Mouse (Mus musculus): ENCODE data around the gene Nck2. TPM values are rescaled to one million over a fixed set of nuclear protein-coding genes. Genes with fewer than 3 reads are reported as not detected.
A peak's percentile ranks its signal among the peaks of the same experiment; 100 is the strongest.

Gene Nck2
- total RNA-seq, 1 experiment from 2014 or later, result 23.3 TPM

DNA sequence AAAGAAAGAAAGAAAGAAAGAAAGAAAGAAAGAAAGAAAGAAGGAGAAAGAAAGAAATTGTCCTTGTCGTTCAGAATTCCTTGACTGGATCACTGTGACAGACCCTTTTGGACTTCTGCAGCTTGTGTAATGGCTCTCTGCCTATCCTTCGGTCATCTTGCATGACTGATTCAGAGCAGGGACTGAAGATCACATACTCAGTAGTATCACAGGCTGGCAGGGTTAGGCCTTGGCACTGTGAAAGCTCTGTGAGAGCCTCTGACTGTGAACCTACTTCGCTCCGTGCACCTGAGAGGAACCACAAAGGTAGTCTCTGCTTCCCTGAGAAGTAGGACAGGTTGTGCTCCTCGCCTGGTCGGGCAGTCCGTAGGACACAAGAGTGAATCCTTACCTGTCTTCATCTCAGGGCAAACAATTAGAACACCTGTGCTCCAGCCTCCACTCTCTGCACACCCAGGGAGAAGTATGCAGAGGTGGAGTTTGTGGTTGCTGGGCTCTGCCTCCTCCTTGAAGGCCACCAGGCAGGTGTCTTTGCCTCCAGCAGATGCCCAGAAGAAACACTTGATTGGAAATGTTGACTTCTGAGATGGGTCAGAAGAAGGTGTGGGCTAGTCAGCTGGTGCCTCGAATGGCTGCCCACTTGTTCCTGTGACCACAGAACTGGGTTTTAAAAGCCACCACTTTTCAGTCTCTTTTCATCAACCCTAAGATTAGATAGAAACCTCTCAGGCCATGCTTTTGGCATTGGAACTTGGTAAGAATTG, 47.3 kb downstream of the Nck2 start:
- no peak for ATAC-seq (replicated peaks; ENCODE audit: insufficient number of reproducible peaks, low FRiP score, low TSS enrichment, poor library complexity, severe bottlenecking)

DNA sequence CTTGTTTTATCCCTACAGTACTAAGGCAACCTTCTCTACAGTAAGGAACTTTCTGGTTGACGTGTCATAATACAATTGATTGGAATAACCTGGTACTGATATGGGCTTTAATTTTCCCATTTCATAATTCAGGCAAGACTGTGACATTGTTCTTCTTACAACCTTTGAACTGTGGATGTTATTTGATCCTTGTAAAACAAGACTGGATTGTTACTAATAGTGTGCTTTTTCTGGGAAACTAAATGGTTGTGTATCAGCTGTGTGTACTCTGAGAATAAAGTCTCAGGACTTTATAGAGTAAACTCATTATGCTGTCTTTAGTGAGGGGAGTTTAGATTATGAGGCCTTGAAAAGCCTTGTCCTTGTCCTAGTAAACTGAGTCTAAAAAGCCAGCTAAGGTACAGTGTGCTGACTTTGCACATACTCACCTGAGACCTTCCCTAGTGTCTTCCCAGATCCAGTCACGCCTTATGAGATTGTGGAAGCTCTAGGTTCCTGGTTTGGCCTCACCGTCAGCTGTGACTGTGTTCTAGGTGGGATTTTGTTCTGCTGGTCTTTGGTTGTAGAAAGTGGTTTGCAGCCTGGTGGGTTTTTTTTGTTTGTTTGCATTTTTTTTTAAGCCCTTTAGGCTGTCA, 48.5 kb downstream of the Nck2 start:
- no peak for ATAC-seq (replicated peaks; ENCODE audit: insufficient number of reproducible peaks, low FRiP score, low TSS enrichment, poor library complexity, severe bottlenecking)

DNA sequence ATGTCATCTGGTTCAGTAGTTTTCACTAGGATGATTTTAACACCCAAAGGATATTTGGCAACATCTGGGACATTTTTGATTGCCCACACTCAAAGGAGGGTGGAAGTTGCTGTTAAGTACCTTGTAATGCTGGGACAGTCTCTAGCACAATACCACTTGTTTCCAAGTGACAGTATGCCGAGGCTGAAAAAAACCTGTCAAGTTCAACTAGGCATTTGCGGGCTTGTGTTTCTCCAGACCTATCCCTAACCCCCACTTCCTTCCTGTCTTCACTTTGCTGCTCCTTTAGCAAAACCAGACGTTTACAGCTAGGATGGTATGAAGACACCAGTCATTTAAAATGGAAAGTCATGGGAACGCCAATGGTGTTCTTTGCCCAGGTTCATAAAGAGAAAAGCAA, 51.7 kb downstream of the Nck2 start:
- ATAC-seq (replicated peaks; ENCODE audit: insufficient number of reproducible peaks, low FRiP score, low TSS enrichment, poor library complexity, severe bottlenecking), result no peak

DNA sequence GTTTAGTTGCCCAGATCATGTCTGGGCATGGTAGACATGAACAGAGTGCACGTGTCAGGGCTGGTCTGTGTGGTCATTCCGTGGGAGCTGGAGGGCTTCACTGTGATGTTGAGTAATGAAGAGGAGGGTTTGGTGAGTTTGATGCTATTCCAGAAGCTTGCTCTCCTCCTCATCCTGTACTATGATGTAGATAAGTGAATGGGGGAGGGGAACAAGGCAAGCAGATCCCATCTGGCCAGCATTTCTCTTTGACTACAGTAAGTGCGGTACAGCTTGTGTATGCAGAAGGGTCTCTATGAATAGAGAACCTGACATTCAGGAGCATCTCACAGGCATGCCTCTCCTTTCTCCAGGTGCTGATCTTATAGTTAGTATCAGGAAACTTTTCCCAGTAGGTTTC, 52.6 kb downstream of the Nck2 start:
- ATAC-seq (replicated peaks; ENCODE audit: insufficient number of reproducible peaks, low FRiP score, low TSS enrichment, poor library complexity, severe bottlenecking), result no peak

DNA sequence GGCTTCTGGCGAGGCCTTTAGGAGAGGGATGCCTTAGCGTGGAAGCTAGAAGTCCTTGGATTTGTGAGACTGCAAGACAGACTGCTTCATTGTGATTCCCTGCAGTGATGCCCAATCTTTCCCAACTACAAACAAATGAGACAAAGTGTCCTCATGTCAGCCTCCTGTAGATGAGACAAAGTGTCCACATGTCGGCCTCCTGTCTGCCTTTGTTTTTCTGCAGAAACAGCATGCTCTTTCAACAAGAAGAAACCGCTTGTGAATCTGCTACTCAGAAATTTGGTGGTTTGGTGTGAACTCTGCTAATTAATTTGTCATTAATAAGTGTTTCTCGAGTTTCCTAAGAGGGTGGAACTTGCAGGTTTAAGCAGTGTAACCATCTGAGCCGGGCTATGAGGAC, 53.6 kb downstream of the Nck2 start:
- no peak for ATAC-seq (replicated peaks; ENCODE audit: insufficient number of reproducible peaks, low FRiP score, low TSS enrichment, poor library complexity, severe bottlenecking)

DNA sequence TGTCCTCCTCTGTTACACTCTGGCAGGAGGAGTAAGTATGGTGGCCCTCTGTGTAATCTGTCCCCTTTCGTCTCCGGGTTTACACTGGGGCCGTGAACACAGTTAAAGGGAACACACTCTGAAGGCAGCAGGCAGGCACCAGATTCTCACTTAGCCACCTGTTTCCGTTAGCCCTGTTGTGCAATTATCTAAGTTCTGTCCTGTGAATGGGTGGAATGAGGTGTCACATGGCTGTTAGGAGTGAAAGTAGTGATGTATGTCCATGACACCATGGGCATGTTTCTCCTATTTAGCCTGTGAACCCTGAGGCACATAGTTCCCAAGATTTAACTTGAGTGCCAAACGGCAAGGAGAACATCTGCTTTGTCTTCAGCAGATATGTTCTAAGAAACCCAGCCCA, 55.7 kb downstream of the Nck2 start:
- ATAC-seq (replicated peaks; ENCODE audit: insufficient number of reproducible peaks, low FRiP score, low TSS enrichment, poor library complexity, severe bottlenecking), result 0 out of 2 replicates have a peak, but pooled peaks have one; percentile 50

DNA sequence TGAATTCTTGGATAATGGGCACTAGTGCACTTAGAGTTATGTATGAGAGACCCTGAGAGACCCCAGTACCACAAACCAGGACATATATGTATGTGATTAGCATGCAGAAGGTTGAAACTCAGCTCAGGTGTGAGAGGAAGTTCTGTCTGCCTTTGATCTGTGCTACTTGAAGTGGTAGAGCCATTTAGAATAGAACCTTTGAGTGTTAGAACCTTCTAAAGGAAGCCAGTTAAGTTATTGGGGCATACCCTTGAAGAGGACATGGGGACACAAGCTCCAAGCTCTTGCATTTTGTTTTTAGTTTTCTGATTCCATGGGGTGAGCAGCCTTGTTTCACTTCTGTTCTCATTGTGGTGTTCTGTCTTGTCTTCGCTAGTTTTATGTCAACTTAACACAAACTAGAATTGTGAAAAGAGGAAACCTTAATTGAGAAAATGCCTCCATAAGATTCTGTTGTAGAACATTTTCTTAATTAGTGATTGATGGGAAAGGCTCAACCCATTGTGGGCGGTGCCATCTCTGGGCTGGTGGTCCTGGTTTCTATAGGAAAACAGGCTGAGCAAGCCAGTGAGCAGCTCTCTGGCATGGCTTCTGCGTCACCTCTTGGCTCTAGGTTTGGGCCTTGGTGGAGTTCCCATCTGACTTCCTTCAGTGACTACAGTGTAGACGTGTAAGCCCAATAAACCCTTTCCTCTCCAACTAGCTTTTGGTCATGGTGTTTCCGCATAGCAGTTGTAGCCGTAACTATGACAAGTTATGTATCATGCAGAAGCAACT, 57.0 kb downstream of the Nck2 start:
- no peak for ATAC-seq (replicated peaks; ENCODE audit: insufficient number of reproducible peaks, low FRiP score, low TSS enrichment, poor library complexity, severe bottlenecking)

DNA sequence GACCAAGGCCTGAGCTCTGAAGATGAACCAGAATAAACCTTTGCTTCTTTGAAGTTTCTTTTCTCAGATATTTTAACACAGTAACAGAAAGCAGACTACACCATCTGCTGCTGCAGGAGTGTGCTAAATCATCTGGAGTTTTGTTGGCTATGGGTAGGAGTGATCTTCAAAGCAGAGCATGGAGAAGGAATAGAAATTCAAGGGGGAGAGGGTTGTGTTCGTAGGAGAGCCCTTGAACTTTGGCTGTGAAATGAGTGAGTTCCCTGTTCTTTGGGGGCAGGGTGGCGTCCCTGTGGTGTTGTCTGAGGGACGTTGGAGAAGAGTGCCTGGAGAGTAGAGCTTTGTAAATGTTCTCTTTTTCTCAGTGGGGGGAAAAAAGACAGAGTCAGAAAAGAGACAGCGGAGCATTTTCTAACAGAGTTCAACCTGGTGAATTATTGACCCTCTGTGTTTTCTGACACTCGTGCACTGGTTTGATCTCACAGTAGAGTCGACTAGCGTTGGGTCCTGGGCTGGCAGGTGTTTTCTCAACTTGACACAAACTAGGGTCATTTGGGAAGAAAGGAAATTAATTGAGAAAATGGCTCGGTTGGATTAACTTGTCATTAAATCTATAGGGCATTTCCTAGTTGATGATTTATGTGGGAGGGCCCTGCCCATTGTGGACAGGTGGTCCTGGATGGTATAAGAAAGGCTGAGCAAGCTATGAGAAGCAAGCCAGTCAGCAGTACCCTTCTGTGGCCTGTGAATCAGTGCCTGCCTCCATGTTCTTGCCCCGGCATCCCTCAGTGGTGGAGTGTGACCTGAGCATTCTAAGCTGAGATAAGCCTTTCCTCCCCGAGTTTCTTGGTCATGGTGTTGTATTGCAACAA, 57.8 kb downstream of the Nck2 start:
- no peak for ATAC-seq (replicated peaks; ENCODE audit: insufficient number of reproducible peaks, low FRiP score, low TSS enrichment, poor library complexity, severe bottlenecking)

DNA sequence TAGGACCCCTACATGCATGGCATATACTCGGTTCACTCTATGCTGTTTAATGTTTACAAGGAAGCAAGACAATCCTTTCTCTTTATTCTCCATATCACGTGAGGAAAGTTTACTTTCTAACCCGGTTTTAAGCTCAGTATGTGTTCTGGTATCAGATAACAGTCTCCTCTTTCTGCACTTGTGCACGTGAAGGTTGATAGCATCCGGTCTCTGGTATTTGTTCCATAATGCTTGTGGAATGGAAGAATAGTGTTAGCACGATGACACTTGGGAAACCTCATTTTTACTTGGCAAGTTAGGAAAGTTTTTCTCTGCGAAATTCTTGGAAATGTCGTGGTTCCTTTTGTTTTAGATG, 58.4 kb downstream of the Nck2 start:
- no peak for ATAC-seq (replicated peaks; ENCODE audit: insufficient number of reproducible peaks, low FRiP score, low TSS enrichment, poor library complexity, severe bottlenecking)

DNA sequence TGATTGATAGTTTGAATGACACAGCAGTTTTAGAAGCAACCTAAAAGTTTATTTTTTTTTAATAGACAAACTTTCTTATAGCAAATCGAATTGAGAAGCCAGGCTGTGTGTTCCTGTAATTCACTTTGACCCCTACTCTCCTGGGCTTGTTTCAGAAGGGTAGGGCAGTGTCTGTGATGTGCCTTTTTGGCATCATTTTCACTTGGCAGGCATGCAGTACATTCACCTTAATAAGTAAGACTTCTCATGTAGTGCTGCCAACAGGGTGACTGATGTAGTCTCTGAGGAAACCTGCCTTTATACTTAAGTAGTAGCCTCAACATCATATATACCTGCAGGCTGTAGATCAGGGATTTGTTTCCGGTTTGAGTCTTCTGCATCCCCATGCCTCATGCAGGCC, 58.9 kb downstream of the Nck2 start:
- ATAC-seq (replicated peaks; ENCODE audit: insufficient number of reproducible peaks, low FRiP score, low TSS enrichment, poor library complexity, severe bottlenecking), result no peak

DNA sequence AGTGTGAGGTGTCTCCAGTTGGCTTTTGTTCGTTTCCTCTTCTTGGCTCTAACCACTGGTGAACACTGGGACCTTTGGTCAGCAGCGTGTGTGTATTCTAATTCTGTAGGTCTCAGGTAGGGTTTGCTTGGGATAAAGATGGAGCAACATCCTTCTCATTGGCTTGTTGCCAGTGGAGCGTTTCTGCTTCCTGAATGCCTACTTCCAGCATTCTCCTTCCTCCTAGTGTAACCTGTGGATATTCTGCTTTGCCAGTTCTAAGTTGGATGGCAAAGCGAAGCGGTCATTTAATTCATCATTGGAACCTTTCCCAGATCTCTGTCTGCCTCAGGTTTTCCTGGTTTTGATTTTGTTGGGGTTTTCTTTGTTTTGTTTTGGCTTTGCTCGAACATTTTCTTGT, 59.3 kb downstream of the Nck2 start:
- ATAC-seq (replicated peaks; ENCODE audit: insufficient number of reproducible peaks, low FRiP score, low TSS enrichment, poor library complexity, severe bottlenecking), result no peak

DNA sequence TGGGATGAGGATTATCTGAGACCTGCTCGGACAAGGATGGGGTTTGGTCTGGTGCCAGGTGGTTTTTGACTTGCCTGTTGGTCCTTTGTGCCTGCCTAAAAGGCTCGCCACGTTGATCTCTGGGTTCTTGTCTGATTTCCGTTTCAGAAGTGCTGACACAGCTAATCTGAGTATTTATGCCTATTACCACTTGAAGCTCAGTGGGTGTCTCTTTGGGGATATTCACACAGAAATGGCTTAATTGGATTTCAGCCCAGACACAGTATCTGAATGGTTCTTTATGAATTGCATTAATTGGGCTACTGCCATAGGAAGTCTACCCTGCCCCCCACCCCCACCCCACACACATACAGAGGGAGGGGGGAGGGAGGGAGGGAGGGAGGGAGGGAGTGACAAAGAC, 59.9 kb downstream of the Nck2 start:
- no peak for ATAC-seq (replicated peaks; ENCODE audit: insufficient number of reproducible peaks, low FRiP score, low TSS enrichment, poor library complexity, severe bottlenecking)

DNA sequence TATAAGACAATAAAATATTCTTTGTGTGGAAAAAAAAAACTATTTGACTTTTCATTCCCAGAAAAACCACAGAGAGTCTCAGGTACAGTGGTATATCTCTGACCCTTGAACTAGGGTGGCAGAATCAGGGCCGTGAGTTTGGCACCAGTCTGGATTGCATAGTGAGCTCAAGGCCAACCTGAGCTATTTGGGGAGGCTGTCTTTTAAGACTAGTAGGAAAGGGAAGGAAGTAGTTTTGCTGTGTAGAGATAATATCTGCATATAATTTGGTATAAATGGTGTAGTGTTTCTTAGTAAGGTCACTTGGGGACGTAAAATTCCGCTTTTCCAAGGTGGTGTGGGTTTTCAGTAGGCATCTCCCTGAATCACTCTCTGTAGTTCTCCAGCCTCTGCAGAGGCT, 62.3 kb downstream of the Nck2 start:
- no peak for ATAC-seq (replicated peaks; ENCODE audit: insufficient number of reproducible peaks, low FRiP score, low TSS enrichment, poor library complexity, severe bottlenecking)

DNA sequence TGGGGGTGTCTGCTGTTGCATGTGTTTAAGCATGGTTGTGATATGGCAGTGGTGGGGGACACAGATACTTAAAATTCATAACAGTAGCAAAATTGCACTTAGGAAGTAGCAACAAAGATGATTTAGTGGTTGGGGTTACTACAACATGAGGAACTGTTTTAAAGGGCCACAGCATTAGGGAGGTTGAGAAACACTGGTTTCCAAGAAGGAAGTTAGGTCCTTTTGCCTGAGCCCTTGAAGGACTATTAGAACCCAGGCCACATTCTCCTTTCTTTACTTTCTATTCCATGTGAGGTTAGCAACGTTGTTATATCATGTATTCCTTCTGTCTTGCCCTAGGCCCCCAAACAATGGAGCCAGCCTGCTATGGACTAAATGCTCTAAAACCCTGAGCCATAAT, 63.4 kb downstream of the Nck2 start:
- ATAC-seq (replicated peaks; ENCODE audit: insufficient number of reproducible peaks, low FRiP score, low TSS enrichment, poor library complexity, severe bottlenecking), result no peak

DNA sequence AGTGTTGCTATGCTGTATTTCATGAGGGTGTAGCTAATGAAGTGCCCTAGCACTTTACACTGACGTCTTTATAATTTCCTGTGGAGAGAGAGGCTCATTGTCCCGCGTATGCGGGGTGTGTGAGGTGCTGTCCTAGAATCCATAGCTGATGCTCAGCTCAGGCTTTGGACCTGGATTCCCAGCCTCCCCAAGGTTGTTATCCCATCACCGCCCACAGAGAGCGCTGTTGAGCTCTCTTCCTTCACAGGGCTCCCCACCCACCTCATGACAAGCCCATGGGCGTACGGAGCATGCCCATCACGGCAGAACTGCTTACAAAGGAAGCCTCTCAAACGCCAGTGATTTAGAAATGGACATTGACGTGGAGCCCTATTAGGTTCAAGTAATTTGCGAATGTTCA, 66.9 kb downstream of the Nck2 start:
- no peak for ATAC-seq (replicated peaks; ENCODE audit: insufficient number of reproducible peaks, low FRiP score, low TSS enrichment, poor library complexity, severe bottlenecking)

DNA sequence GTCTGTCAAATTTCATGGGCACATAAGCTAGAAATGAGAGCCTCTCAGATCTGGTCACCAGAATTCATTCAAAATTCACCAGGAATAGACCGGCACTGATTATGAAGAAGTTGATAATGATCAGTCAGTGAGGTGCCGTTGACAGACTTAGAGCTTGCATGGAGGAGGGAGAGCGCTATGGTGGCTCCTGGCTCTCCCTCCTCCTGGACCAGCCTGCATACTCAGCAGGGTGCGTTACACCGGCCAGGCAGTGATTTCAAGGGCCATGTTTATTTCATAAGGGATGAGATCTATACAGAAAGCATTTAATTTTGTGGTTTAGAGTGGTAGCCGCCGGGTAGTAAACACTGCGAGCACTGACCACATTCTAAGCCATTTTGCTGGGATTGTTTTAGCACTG, 67.3 kb downstream of the Nck2 start:
- no peak for ATAC-seq (replicated peaks; ENCODE audit: insufficient number of reproducible peaks, low FRiP score, low TSS enrichment, poor library complexity, severe bottlenecking)

DNA sequence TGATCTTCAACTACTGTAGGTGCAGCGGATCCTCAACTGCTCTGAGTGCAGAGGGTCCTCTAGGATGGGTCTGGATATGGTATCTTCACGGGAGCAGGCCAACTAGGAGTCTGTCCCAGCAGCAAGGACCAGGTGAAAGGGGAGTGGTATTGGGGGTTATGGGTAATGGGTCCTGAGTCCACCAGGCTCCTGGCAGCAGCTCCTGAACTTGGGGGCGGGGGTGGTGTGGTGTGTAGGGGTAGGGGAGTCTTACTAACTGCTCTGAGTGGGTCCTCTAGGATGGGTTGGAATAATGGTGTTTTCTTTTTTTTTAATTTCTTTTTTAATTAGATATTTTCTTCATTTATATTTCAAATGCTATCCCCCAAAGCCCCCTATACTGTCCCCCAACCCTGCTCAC, 73.0 kb downstream of the Nck2 start:
- no peak for ATAC-seq (replicated peaks; ENCODE audit: insufficient number of reproducible peaks, low FRiP score, low TSS enrichment, poor library complexity, severe bottlenecking)

DNA sequence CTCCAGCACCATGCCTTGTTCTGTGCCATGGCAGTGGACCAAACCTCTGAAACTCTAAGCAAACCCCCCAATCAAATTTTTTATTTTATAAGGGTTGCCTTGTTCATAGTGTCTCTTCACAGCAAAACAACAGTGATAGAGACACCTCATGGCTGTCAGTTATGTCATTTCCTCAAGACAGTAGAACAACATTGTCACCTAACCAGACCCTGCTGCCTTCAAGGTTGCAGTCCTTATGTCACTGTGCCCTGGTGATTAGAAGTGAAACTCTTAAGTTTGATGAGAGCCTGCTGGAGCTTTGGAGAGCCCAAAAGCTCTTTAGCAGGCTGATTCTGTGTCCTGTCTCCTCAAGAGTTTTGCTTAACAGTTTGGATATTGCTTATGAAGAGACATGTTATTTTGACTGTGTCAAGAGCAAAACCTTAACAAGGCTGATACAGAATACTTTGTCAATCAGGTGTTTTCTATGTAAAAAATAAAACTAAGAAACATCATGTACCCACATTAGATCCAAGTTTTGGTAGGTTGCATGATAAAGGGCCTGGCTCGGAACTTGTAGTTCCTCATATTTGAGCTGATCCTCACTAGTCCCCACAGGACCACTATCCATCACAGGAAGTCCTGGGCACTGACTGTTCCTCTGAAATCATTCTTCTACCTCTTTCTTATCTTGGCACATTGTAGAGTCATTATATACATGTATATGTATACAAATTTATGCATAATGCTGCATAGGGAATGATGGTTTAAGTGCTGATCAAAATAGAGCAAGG, 76.0 kb downstream of the Nck2 start:
- ATAC-seq (replicated peaks; ENCODE audit: insufficient number of reproducible peaks, low FRiP score, low TSS enrichment, poor library complexity, severe bottlenecking), result 0 out of 2 replicates have a peak, but pooled peaks have one; percentile 38

Data from monocyte, adult 5-6 weeks (primary cell).